Comparison of ENCODE assay signal across 26 mouse cellular contexts in the genomic region with DNA sequence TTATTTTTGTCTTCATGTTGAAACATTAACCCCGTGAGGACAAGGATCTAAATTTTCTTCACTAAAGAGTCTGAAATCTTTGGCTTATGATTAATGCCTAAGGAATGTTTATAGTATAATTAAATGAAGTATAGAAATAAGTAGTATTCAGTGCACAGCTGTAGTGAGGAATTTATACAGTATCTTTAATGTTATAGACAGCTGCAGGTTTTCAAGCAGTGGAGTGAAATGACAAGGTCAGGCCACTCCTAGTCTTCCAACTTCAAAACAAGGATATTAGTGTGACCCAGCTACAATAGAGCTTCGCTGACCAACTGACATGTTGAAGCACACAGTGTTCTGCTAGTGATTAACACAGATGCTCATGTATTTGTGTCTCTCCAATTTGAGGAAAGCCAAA.
DNase-seq lines count a peak whose midpoint lies in the region; ATAC-seq and TF ChIP-seq lines count a peak whose summit lies in the region.
"Had no signal": no experiment of that assay in that cellular context is flagged by ENCODE, and none has a peak within 500 bp of the region (broad histone marks: within the 10 kb centered on the region; RNA-seq: fewer than 3 reads in every experiment).

No protein-coding gene starts in this region.

- H3K4me2 ChIP-seq in embryonic facial prominence, embryonic 14.5 days (ENCODE audit: low read depth, low read length), result no peak overlapping the region
- H3K4me2 ChIP-seq in kidney, embryonic 15.5 days, result no peak overlapping the region
- no peak overlapping the region for H3K4me2 ChIP-seq in lung, embryonic 14.5 days
- H3K4me2 ChIP-seq in intestine, embryonic 16.5 days (ENCODE audit: low read depth, low read length), result no peak overlapping the region
- H3K4me2 ChIP-seq: embryonic facial prominence, embryonic 15.5 days; heart, embryonic 12.5 days; heart, embryonic 15.5 days; hindbrain, embryonic 13.5 days had no signal

- DNase-seq in embryonic facial prominence, embryonic 14.5 days (ENCODE audit: low spot score), result peak; percentile 10
- DNase-seq in embryonic facial prominence, embryonic 10.5 days (ENCODE audit: low spot score), result no peak
- DNase-seq in kidney, postnatal 36 days, result no peak
- DNase-seq in lung, embryonic 14.5 days, result peak; percentile 25
- DNase-seq in lung, postnatal 10 days, result no peak
- DNase-seq: adrenal gland, adult 8-10 months; adrenal gland, postnatal 25 days; cerebellum, adult 11-12 months; cerebellum, adult 8-10 months; cerebellum, postnatal 10 days; cerebellum, postnatal 36 days; embryo, embryonic 11 days; forebrain, postnatal 0 days; gastrocnemius, postnatal 25 days; heart, adult 18-20 months; heart, postnatal 10 days; heart, postnatal 36 days had no signal

- H3K27ac ChIP-seq in embryonic facial prominence, embryonic 14.5 days (replicated peaks; ENCODE audit: low read depth, low read length), result no peak overlapping the region
- H3K27ac ChIP-seq in embryonic facial prominence, embryonic 10.5 days (replicated peaks), result no peak overlapping the region
- H3K27ac ChIP-seq in kidney, embryonic 15.5 days, result no peak overlapping the region
- no peak overlapping the region for H3K27ac ChIP-seq in lung, embryonic 14.5 days (ENCODE audit: low read depth)
- no peak overlapping the region for H3K27ac ChIP-seq in intestine, embryonic 16.5 days (ENCODE audit: low read length)
- H3K27ac ChIP-seq: embryonic facial prominence, embryonic 15.5 days; heart, embryonic 15.5 days; hindbrain, embryonic 10.5 days; hindbrain, embryonic 13.5 days had no signal

- no peaks in the 10 kb centered on the region for H3K36me3 ChIP-seq in embryonic facial prominence, embryonic 14.5 days (ENCODE audit: control insufficient read depth, insufficient read depth, low read length)
- H3K36me3 ChIP-seq in embryonic facial prominence, embryonic 10.5 days (replicated peaks), result no peaks in the 10 kb centered on the region
- H3K36me3 ChIP-seq in kidney, embryonic 15.5 days, result no peaks in the 10 kb centered on the region
- H3K36me3 ChIP-seq in lung, embryonic 14.5 days (ENCODE audit: insufficient read depth), result no peaks in the 10 kb centered on the region
- no peaks in the 10 kb centered on the region for H3K36me3 ChIP-seq in intestine, embryonic 16.5 days (ENCODE audit: control insufficient read depth, insufficient read depth, low read length)
- H3K36me3 ChIP-seq: embryonic facial prominence, embryonic 15.5 days; heart, embryonic 12.5 days; heart, embryonic 15.5 days; hindbrain, embryonic 10.5 days; hindbrain, embryonic 13.5 days had no signal

- H3K4me1 ChIP-seq in embryonic facial prominence, embryonic 14.5 days (ENCODE audit: control insufficient read depth, insufficient read depth, low read length), result peaks cover 1% of the 10 kb centered on the region; the same call in 1 of the 2 replicates
- H3K4me1 ChIP-seq in embryonic facial prominence, embryonic 10.5 days, result no peaks in the 10 kb centered on the region
- no peaks in the 10 kb centered on the region for H3K4me1 ChIP-seq in kidney, embryonic 15.5 days
- no peaks in the 10 kb centered on the region for H3K4me1 ChIP-seq in lung, embryonic 14.5 days (ENCODE audit: insufficient read depth)
- H3K4me1 ChIP-seq in intestine, embryonic 16.5 days (ENCODE audit: control insufficient read depth, insufficient read depth, low read length), result no peaks in the 10 kb centered on the region
- H3K4me1 ChIP-seq: heart, embryonic 12.5 days; heart, embryonic 15.5 days; hindbrain, embryonic 10.5 days; hindbrain, embryonic 13.5 days had no signal

- H3K9me3 ChIP-seq in embryonic facial prominence, embryonic 14.5 days (ENCODE audit: control insufficient read depth, low read length), result 0 out of 2 replicates have a peak, but pooled peaks cover 4% of the 10 kb centered on the region
- H3K9me3 ChIP-seq in embryonic facial prominence, embryonic 10.5 days, result no peaks in the 10 kb centered on the region
- H3K9me3 ChIP-seq in kidney, embryonic 15.5 days (replicated peaks), result no peaks in the 10 kb centered on the region
- no peaks in the 10 kb centered on the region for H3K9me3 ChIP-seq in lung, embryonic 14.5 days (ENCODE audit: low read depth, low read length)
- no peaks in the 10 kb centered on the region; the same call in 1 of the 2 replicates for H3K9me3 ChIP-seq in intestine, embryonic 16.5 days (ENCODE audit: control insufficient read depth, low read length)
- H3K9me3 ChIP-seq: embryonic facial prominence, embryonic 15.5 days; heart, embryonic 15.5 days; hindbrain, embryonic 13.5 days had no signal

- TF ChIP-seq CTCF in lung, embryonic 14.5 days (IDR thresholded peaks at IDR 0.05; ENCODE audit: low read depth), result no peak

- no peak for ATAC-seq in embryonic facial prominence, embryonic 14.5 days (ENCODE audit: low read depth)
- peak; percentile 70 for ATAC-seq in kidney, embryonic 15.5 days (replicated peaks; ENCODE audit: low FRiP score)
- ATAC-seq in lung, embryonic 14.5 days (ENCODE audit: insufficient read depth), result peak; percentile 73
- 0 out of 2 replicates have a peak, but pooled peaks have one; percentile 26 for ATAC-seq in intestine, embryonic 16.5 days
- ATAC-seq: activated CD4-positive, CD25-positive, alpha-beta regulatory T cell, adult 4 months; forebrain, embryonic 14.5 days; forebrain, postnatal 0 days had no signal

- WGBS in embryonic facial prominence, embryonic 14.5 days, result 66% methylated on average over 2 of the region's 2 CpGs
- WGBS in embryonic facial prominence, embryonic 10.5 days, result 80% methylated on average over 2 of the region's 2 CpGs
- 60% methylated on average over 2 of the region's 2 CpGs for WGBS in kidney, embryonic 15.5 days
- 29% methylated on average over 2 of the region's 2 CpGs for WGBS in lung, embryonic 14.5 days
- WGBS in intestine, embryonic 16.5 days, result 58% methylated on average over 2 of the region's 2 CpGs

- H3K9ac ChIP-seq in embryonic facial prominence, embryonic 14.5 days (ENCODE audit: low read depth, low read length), result no peak overlapping the region
- no peak overlapping the region for H3K9ac ChIP-seq in kidney, embryonic 15.5 days
- H3K9ac ChIP-seq in lung, embryonic 14.5 days, result no peak overlapping the region
- no peak overlapping the region for H3K9ac ChIP-seq in intestine, embryonic 16.5 days (ENCODE audit: low read depth, low read length)
- H3K9ac ChIP-seq: embryonic facial prominence, embryonic 15.5 days; forebrain, postnatal 0 days; heart, embryonic 12.5 days; heart, embryonic 15.5 days; hindbrain, embryonic 13.5 days had no signal

- no peaks in the 10 kb centered on the region for H3K27me3 ChIP-seq in embryonic facial prominence, embryonic 14.5 days (replicated peaks; ENCODE audit: control insufficient read depth, insufficient read depth, low read length)
- no peaks in the 10 kb centered on the region for H3K27me3 ChIP-seq in embryonic facial prominence, embryonic 10.5 days (replicated peaks; ENCODE audit: low read depth, poor library complexity, severe bottlenecking)
- no peaks in the 10 kb centered on the region for H3K27me3 ChIP-seq in kidney, embryonic 15.5 days
- H3K27me3 ChIP-seq in lung, embryonic 14.5 days (ENCODE audit: insufficient read depth, low read length), result no peaks in the 10 kb centered on the region
- no peaks in the 10 kb centered on the region for H3K27me3 ChIP-seq in intestine, embryonic 16.5 days (replicated peaks; ENCODE audit: control insufficient read depth, insufficient read depth, low read length)
- H3K27me3 ChIP-seq: embryonic facial prominence, embryonic 15.5 days; heart, embryonic 12.5 days; heart, embryonic 15.5 days; hindbrain, embryonic 13.5 days had no signal

- no peak overlapping the region for H3K4me3 ChIP-seq in embryonic facial prominence, embryonic 14.5 days (ENCODE audit: low read depth, low read length)
- H3K4me3 ChIP-seq in embryonic facial prominence, embryonic 10.5 days, result no peak overlapping the region
- H3K4me3 ChIP-seq in kidney, embryonic 15.5 days (replicated peaks), result no peak overlapping the region
- H3K4me3 ChIP-seq in lung, embryonic 14.5 days (ENCODE audit: low read depth, low read length), result no peak overlapping the region
- H3K4me3 ChIP-seq in intestine, embryonic 16.5 days (ENCODE audit: low read length), result no peak overlapping the region
- H3K4me3 ChIP-seq: embryonic facial prominence, embryonic 15.5 days; heart, embryonic 12.5 days; heart, embryonic 15.5 days; hindbrain, embryonic 10.5 days; hindbrain, embryonic 13.5 days had no signal

Comparison
In these comparisons a context has a peak if more than half of its experiments do, and no peak if none do; other contexts are left out.
1. DNase-seq: peak in embryonic facial prominence, embryonic 14.5 days (single experiment) and lung, embryonic 14.5 days (single experiment); none in embryonic facial prominence, embryonic 10.5 days (single experiment), kidney, postnatal 36 days (0 of 2) and lung, postnatal 10 days (single experiment).